9 mouse cellular contexts compared by ENCODE assay signal in genomic region chr5:111755330-111755729, GRCm38 (mm10). TPM values are rescaled to one million over a fixed set of nuclear protein-coding genes. Genes with fewer than 3 reads are reported as not detected.
DNase-seq lines count a peak whose midpoint lies in the region; ATAC-seq lines count a peak whose summit lies in the region.
"Had no signal": no experiment of that assay in that cellular context is flagged by ENCODE, and none has a peak within 500 bp of the region (broad histone marks: within the 10 kb centered on the region; RNA-seq: fewer than 3 reads in every experiment).

No protein-coding gene starts in this region.

- H3K27me3 ChIP-seq in forebrain, embryonic 15.5 days = no peaks in the 10 kb centered on the region
- H3K27me3 ChIP-seq in liver, embryonic 16.5 days (ENCODE audit: control insufficient read depth, insufficient read depth, low read depth, low read length) = no peaks in the 10 kb centered on the region

- peak; percentile 43 for DNase-seq in CD4-positive, CD25-positive, alpha-beta regulatory T cell, adult 2 months (ENCODE audit: low read depth, low spot score)
- DNase-seq in 416B (ENCODE audit: low read depth) = peak; percentile 10
- peak; percentile 42 for DNase-seq in yolk sac, embryonic 10.5 days (ENCODE audit: low spot score)
- DNase-seq in spleen, postnatal 14 days (ENCODE audit: low spot score in 2 of 2) = no peak
- DNase-seq in left cerebral cortex, postnatal 10 days (ENCODE audit: extremely low spot score in 1 of 2, low spot score in 2 of 2) = no peak

- H3K9ac ChIP-seq in forebrain, embryonic 15.5 days (replicated peaks) = peak overlapping the region; percentile 58; the same call in 1 of the 2 replicates
- no peak overlapping the region for H3K9ac ChIP-seq in liver, embryonic 16.5 days (ENCODE audit: low read depth, low read length)

- H3K4me2 ChIP-seq in forebrain, embryonic 15.5 days (replicated peaks) = peak overlapping the region; percentile 44
- no peak overlapping the region for H3K4me2 ChIP-seq in liver, embryonic 16.5 days (ENCODE audit: low read depth, low read length)

- H3K27ac ChIP-seq in forebrain, embryonic 15.5 days (replicated peaks) = peak overlapping the region; percentile 99
- H3K27ac ChIP-seq in liver, embryonic 16.5 days (ENCODE audit: low read length) = no peak overlapping the region

- H3K9me3 ChIP-seq in forebrain, embryonic 15.5 days = no peaks in the 10 kb centered on the region
- no peaks in the 10 kb centered on the region for H3K9me3 ChIP-seq in liver, embryonic 16.5 days (replicated peaks; ENCODE audit: control insufficient read depth, low read length)

- H3K4me1 ChIP-seq in forebrain, embryonic 15.5 days = peaks cover 50% of the 10 kb centered on the region
- H3K4me1 ChIP-seq in liver, embryonic 16.5 days (ENCODE audit: control insufficient read depth, low read depth, low read length) = no peaks in the 10 kb centered on the region

- no peaks in the 10 kb centered on the region for H3K36me3 ChIP-seq in forebrain, embryonic 15.5 days
- no peaks in the 10 kb centered on the region for H3K36me3 ChIP-seq in liver, embryonic 16.5 days (ENCODE audit: control insufficient read depth, insufficient read depth)

- H3K4me3 ChIP-seq in forebrain, embryonic 15.5 days = peak overlapping the region; percentile 23
- H3K4me3 ChIP-seq in liver, embryonic 16.5 days (ENCODE audit: low read depth, low read length) = no peak overlapping the region
- H3K4me3 ChIP-seq: erythroblast, embryonic 14.5 days had no signal

- 3% methylated on average over 5 of the region's 5 CpGs for WGBS in forebrain, embryonic 15.5 days
- WGBS in liver, embryonic 16.5 days (ENCODE audit: insufficient replicate concordance) = 13% methylated on average over 5 of the region's 5 CpGs

- intact Hi-C loops in left cerebral cortex, postnatal 10 days (cut with DNase I) = no loop called here

- ATAC-seq in CD4-positive, CD25-positive, alpha-beta regulatory T cell, adult 4 months = no peak
- ATAC-seq in forebrain, embryonic 15.5 days (replicated peaks) = peak; percentile 74
- peak; percentile 48; the same call in 1 of the 2 replicates for ATAC-seq in liver, embryonic 16.5 days (ENCODE audit: low read depth)

RNA-seq across cellular contexts. Expression of gene Gm26897, which starts 21.6 kb away (rescaled TPM):
- polyA plus RNA-seq in CD4-positive, CD25-positive, alpha-beta regulatory T cell, adult 4 months (2017; shearing (Covaris generic)) = not detected
- not detected in 2 replicates for polyA plus RNA-seq in forebrain, embryonic 15.5 days (2015; fragmentation: Nextera tagmentation; extraction: Ambion mirVana)
- polyA plus RNA-seq in liver, embryonic 16.5 days (2015; fragmentation: Nextera tagmentation; extraction: Ambion mirVana) = not detected in 2 replicates
- total RNA-seq in left cerebral cortex, postnatal 10 days (2021) = not detected
- polyA plus RNA-seq: erythroblast, embryonic 14.5 days had no signal

Comparison
In these comparisons a context has a peak if more than half of its experiments do, and no peak if none do; other contexts are left out.
1. DNase-seq: peak in CD4-positive, CD25-positive, alpha-beta regulatory T cell, adult 2 months (single experiment), 416B (single experiment) and yolk sac, embryonic 10.5 days (single experiment); none in spleen, postnatal 14 days (0 of 2) and left cerebral cortex, postnatal 10 days (0 of 2).